Mouse (Mus musculus): ENCODE results near the gene Spata31d1a. TPM values are rescaled to one million over a fixed set of nuclear protein-coding genes. Genes with fewer than 3 reads are reported as not detected.

The Spata31d1a gene
- polyA plus RNA-seq, 1 experiment from 2014 or later = not detected

DNA sequence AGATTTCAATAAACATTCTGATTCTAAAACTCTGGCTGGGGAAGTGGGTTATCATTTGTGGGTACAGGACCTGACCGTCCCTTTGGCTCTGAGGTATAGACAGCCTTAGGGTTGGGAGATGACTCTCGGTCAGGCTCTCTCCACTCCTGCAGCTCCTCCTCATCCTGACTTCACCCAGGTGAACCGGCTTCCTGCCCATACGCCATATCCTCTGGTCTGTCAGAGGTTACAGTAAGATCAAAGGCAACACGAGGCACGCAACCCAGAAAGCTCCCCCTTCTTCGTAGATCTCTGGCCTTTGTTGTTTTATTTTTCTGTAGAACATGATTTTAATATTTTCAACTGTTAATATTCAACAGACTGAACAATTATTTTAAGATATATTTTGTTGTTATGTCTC lies 14.3 kb downstream of the Spata31d1a start:
- no peak overlapping the region for H3K4me2 ChIP-seq (replicated peaks)
- no peak overlapping the region for H3K27ac ChIP-seq
- no peak overlapping the region for H3K4me3 ChIP-seq
- peaks cover 2% of the 10 kb centered on the region; the same call in 1 of the 2 replicates for H3K4me1 ChIP-seq
- no peak overlapping the region for H3K9ac ChIP-seq
- 90% methylated on average over 7 of the region's 7 CpGs for WGBS
- H3K36me3 ChIP-seq = no peaks in the 10 kb centered on the region
- no peaks in the 10 kb centered on the region for H3K27me3 ChIP-seq (replicated peaks)
- no peak for ATAC-seq (ENCODE audit: low FRiP score, low read depth)
- 0 out of 2 replicates have a peak, but pooled peaks cover 2% of the 10 kb centered on the region for H3K9me3 ChIP-seq

DNA sequence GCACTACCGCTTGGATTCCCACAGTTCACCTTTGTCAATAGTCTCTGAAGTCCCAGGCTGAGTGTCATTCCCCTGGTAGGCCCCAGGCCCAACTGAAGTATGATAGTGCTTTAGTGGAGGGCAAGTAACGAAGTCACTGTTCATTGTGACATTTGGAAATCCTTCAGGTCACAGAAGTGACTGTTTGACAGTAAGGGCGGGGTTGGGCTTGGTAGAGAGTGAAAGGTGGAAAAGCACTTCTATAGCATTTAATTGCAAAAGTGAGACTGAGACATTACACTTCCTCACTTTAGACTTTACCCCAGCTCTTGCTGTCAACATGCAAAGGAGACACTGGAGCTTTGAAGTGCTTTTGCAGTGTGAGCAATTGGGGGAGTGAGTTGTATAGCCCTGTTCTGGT lies 16.1 kb downstream of the Spata31d1a start, which contains the start of gene 4921517D22Rik:
Gene 4921517D22Rik, minus strand, starts transcription at position 101 of the 400 bp plus-strand sequence.
- Histone ChIP-seq H3K27me3 (replicated peaks) (no peaks in the 10 kb centered on the region), H3K36me3 (no peaks in the 10 kb centered on the region), H3K4me1 (peaks cover 2% of the 10 kb centered on the region; the same call in 1 of the 2 replicates), H3K4me3 (no peak within 1 kb of the TSS), H3K4me2 (replicated peaks) (no peak within 1 kb of the TSS), H3K9me3 (0 out of 2 replicates have a peak, but pooled peaks cover 4% of the 10 kb centered on the region), H3K27ac (no peak within 1 kb of the TSS), H3K9ac (no peak within 1 kb of the TSS)
- ATAC-seq (ENCODE audit: low FRiP score, low read depth) = no peak
- 90% methylated on average over 3 of the region's 3 CpGs for WGBS

DNA sequence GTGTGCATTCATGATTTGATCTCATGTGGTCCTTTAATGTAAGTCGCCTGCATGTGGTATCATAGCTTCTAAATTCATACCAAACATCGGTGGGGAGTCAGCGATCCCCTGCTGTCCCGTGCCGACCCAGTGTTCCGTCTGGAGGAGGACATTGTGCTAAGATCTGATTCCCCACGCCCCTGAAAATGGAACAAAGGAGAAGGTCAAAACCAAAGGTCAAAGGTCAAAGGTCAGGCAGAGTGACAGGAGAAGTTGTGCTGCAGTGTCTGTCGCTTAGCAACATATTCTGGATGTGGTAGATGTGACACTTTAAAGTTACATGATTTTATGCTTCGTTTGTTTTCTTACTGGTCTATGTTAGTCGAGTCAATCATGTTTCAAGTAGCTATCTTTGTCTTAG lies 18.7 kb downstream of the Spata31d1a start:
- Histone ChIP-seq H3K4me2 (replicated peaks) (no peak overlapping the region), H3K9me3 (0 out of 2 replicates have a peak, but pooled peaks cover 4% of the 10 kb centered on the region), H3K36me3 (no peaks in the 10 kb centered on the region), H3K27me3 (replicated peaks) (no peaks in the 10 kb centered on the region), H3K4me3 (no peak overlapping the region), H3K9ac (no peak overlapping the region), H3K4me1 (peaks cover 2% of the 10 kb centered on the region; the same call in 1 of the 2 replicates), H3K27ac (no peak overlapping the region)
- 23% methylated on average over 10 of the region's 10 CpGs for WGBS
- ATAC-seq (ENCODE audit: low FRiP score, low read depth) = no peak

DNA sequence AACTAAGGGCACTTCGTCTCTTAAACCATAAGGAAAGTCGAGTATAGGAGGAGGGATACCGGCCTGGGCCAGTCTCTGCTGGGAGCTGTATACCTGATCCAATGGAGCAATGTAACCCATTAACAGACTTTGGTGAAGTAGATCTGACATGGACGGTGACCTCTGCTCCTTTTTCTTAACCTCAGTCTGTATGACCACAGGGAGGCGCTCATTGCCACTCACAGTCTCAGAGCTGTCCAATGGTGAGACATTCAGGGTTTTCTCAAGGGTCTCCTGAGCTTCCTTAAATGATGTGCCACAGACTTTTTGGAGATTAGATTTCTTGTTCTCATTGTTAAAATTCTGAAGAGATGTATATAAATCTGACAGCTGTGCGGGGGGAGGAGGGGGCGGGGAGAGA lies 19.6 kb downstream of the Spata31d1a start:
- no peaks in the 10 kb centered on the region for H3K36me3 ChIP-seq
- H3K9ac ChIP-seq = no peak overlapping the region
- WGBS = 88% methylated on average over 7 of the region's 7 CpGs
- no peak for ATAC-seq (ENCODE audit: low FRiP score, low read depth)
- H3K9me3 ChIP-seq = 0 out of 2 replicates have a peak, but pooled peaks cover 4% of the 10 kb centered on the region
- H3K4me1 ChIP-seq = peaks cover 2% of the 10 kb centered on the region; the same call in 1 of the 2 replicates
- no peaks in the 10 kb centered on the region for H3K27me3 ChIP-seq (replicated peaks)
- H3K27ac ChIP-seq = no peak overlapping the region
- H3K4me3 ChIP-seq = no peak overlapping the region
- no peak overlapping the region for H3K4me2 ChIP-seq (replicated peaks)

DNA sequence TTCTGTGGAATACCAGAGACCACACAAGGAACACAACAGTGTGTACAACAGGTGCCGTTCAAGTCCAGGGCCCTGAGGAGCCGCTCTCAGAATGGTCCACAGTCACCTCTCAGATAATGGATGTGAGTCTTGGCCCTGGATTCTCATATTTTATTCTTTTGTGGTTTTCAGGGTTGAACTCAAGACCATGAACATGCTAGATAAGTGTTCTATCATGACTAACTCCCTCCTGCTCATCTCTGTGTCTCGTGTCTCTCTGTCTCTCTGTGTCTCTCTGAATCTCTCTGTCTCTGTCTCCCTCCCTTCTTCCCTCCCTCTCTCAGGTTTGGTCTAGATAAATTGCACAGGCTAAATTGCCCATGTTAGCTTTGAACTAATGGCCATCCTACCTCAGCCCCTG lies 20.3 kb downstream of the Spata31d1a start:
- Histone ChIP-seq H3K4me1 (peaks cover 2% of the 10 kb centered on the region; the same call in 1 of the 2 replicates), H3K4me2 (replicated peaks) (no peak overlapping the region), H3K9ac (no peak overlapping the region), H3K4me3 (no peak overlapping the region), H3K36me3 (no peaks in the 10 kb centered on the region), H3K9me3 (0 out of 2 replicates have a peak, but pooled peaks cover 4% of the 10 kb centered on the region), H3K27ac (no peak overlapping the region), H3K27me3 (replicated peaks) (no peaks in the 10 kb centered on the region)
- ATAC-seq (ENCODE audit: low FRiP score, low read depth) = no peak
- WGBS = 87% methylated on average over 3 of the region's 3 CpGs

DNA sequence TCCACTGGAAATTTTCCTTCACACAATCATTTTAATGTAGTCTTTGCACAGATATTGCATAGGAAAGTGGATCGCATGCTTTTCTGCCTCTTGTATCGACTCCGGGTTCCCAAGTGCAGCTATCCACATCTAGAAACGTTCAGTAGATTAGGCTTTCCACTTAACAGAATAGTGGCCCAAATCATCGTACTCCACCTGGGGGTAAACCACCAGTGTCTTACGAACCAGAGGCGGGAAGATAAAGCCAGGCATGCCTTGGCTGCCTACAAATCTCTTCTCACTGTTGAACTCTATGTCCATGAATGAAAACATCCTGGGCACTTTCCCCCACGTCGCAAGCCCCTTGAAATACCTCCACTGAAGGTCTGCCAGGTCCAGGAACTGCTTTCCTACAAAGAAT lies 20.8 kb downstream of the Spata31d1a start:
- H3K9ac ChIP-seq = no peak overlapping the region
- H3K27me3 ChIP-seq (replicated peaks) = no peaks in the 10 kb centered on the region
- no peaks in the 10 kb centered on the region for H3K36me3 ChIP-seq
- H3K4me1 ChIP-seq = peaks cover 2% of the 10 kb centered on the region; the same call in 1 of the 2 replicates
- ATAC-seq (ENCODE audit: low FRiP score, low read depth) = no peak
- no peak overlapping the region for H3K4me3 ChIP-seq
- no peak overlapping the region for H3K4me2 ChIP-seq (replicated peaks)
- H3K27ac ChIP-seq = no peak overlapping the region
- H3K9me3 ChIP-seq = 0 out of 2 replicates have a peak, but pooled peaks cover 4% of the 10 kb centered on the region
- WGBS = 90% methylated on average over 9 of the region's 9 CpGs

DNA sequence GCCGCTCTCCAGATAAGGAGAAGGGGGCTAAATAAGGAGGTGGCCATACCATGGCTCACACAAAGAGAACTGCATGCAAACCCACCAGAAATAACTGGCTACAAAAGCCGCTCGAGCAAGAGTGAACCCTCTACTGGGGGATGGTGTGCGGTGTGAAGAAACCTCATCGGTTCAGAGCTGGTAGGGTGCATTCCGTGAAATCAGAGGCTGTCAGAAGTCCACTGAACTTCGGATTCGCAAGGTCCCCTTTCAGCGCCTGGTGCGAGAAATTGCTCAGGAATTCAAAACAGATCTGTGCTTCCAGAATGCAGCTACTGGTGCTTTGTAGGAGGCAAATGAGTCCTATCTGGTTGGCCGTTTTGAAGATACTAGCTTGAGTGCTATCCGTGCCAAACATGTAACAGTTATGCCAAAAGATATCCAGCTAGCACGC lies 21.8 kb downstream of the Spata31d1a start:
- no peak overlapping the region for H3K9ac ChIP-seq

DNA sequence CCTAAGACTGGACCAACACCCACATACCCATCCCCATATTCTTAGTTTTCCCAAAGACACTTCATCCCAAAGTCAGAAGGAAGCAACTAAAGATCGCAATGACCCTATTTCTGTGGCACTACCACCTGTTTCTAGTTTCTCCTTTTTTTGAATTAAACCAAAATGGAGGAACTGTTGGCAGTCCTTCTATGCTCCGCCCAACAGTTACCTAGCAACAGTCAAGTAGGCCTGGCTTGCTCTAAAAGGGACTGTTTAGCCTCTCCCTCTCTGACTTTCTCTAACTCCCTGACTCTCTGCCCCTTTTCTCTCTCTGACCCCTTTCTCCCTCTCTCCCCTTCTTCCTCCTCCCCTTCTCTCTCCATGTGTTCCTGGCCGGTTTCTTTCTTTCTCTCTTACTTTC lies 24.9 kb downstream of the Spata31d1a start:
- no peak for ATAC-seq (ENCODE audit: low FRiP score, low read depth)
- Histone ChIP-seq H3K4me1 (no peaks in the 10 kb centered on the region), H3K36me3 (no peaks in the 10 kb centered on the region), H3K4me2 (replicated peaks) (no peak overlapping the region), H3K27ac (no peak overlapping the region), H3K9me3 (no peaks in the 10 kb centered on the region), H3K9ac (no peak overlapping the region), H3K27me3 (replicated peaks) (no peaks in the 10 kb centered on the region), H3K4me3 (no peak overlapping the region)
- 87% methylated on average over 3 of the region's 3 CpGs for WGBS

More for the DNA sequence above, 21.8 kb downstream of the Spata31d1a start:
- whole genome bisulfite sequencing = 75% methylated on average over 13 of the region's 13 CpGs
- H3K4me2 ChIP-seq (replicated peaks) = no peak overlapping the region
- no peak for ATAC-seq (ENCODE audit: low FRiP score, low read depth)
- 0 out of 2 replicates have a peak, but pooled peaks cover 4% of the 10 kb centered on the region for H3K9me3 ChIP-seq
- no peaks in the 10 kb centered on the region for H3K36me3 ChIP-seq
- H3K4me3 ChIP-seq = no peak overlapping the region
- H3K4me1 ChIP-seq = peaks cover 2% of the 10 kb centered on the region; the same call in 1 of the 2 replicates
- H3K27me3 ChIP-seq (replicated peaks) = no peaks in the 10 kb centered on the region
- H3K27ac ChIP-seq = no peak overlapping the region

DNA sequence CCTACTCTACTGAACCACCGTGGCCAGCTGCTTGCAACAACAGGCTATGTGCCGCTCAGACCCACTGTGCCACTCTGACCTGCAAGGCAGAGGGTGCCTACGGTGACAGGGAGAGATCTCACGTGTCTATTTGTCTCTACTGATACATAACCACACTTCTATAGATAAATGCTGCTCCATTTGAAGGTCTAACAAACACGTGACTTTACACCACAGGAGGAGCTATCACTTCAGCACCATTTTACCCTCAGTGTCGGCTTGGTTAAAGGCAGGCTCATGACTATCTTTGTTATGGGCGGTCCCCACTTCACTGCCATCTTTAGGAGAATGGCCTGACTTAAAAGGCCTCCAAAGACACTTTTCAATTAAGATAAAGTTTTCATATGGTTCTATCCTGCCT lies 27.5 kb downstream of the Spata31d1a start:
- H3K4me2 ChIP-seq (replicated peaks) = no peak overlapping the region
- no peak for ATAC-seq (ENCODE audit: low FRiP score, low read depth)
- WGBS = 30% methylated on average over 7 of the region's 7 CpGs
- no peaks in the 10 kb centered on the region for H3K9me3 ChIP-seq
- H3K36me3 ChIP-seq = no peaks in the 10 kb centered on the region
- H3K4me1 ChIP-seq = no peaks in the 10 kb centered on the region
- no peak overlapping the region for H3K4me3 ChIP-seq
- no peak overlapping the region for H3K27ac ChIP-seq
- H3K27me3 ChIP-seq (replicated peaks) = no peaks in the 10 kb centered on the region
- H3K9ac ChIP-seq = no peak overlapping the region

DNA sequence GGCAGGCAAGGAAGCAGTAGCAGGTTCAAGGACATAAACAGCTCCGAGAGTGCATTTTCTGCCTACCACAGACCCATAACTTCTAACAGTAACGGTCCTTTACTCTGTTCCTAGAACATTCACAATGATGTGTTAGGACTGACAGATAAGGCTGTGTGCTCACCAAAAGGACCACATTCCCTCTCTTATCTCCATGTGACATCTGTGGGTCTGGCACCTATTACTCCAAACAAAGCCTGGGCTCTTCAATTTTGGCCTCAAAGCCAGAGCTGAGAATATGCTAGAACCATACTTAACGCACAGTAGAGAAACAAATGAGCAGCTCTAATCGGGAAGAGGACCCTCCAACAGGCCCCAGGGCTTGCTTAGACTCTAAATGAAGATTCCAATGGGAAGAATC lies 30.2 kb downstream of the Spata31d1a start:
- 83% methylated on average over 4 of the region's 4 CpGs for WGBS
- no peaks in the 10 kb centered on the region for H3K36me3 ChIP-seq
- no peak overlapping the region for H3K4me2 ChIP-seq (replicated peaks)
- H3K4me3 ChIP-seq = no peak overlapping the region
- H3K4me1 ChIP-seq = no peaks in the 10 kb centered on the region
- no peaks in the 10 kb centered on the region for H3K27me3 ChIP-seq (replicated peaks)
- no peaks in the 10 kb centered on the region for H3K9me3 ChIP-seq
- ATAC-seq (ENCODE audit: low FRiP score, low read depth) = no peak
- no peak overlapping the region for H3K9ac ChIP-seq
- no peak overlapping the region for H3K27ac ChIP-seq

DNA sequence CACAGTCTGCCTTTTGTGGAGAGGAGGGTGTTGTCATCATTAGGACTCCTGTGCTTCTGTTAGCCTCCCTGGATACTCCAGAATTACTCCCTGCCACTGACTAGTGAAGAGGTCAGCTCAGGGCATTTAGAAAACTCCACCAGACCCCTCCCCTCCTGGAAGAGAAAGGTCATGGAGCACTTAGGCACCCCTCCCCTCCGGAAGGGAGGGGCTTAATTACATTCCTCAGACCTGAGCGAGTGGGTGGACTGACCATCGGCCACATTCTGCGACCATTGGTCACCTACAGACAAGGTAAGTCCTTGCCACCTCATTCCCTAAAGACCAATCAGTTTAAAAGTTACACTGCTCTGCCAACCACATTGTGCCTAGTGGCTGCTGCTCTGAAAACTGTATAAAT lies 30.8 kb downstream of the Spata31d1a start:
- ATAC-seq (ENCODE audit: low FRiP score, low read depth) = no peak
- no peak overlapping the region for H3K27ac ChIP-seq
- no peaks in the 10 kb centered on the region for H3K36me3 ChIP-seq
- H3K9me3 ChIP-seq = no peaks in the 10 kb centered on the region
- no peak overlapping the region for H3K4me3 ChIP-seq
- WGBS = 60% methylated on average over 4 of the region's 4 CpGs
- H3K9ac ChIP-seq = no peak overlapping the region
- H3K27me3 ChIP-seq (replicated peaks) = no peaks in the 10 kb centered on the region
- no peak overlapping the region for H3K4me2 ChIP-seq (replicated peaks)
- H3K4me1 ChIP-seq = no peaks in the 10 kb centered on the region

DNA sequence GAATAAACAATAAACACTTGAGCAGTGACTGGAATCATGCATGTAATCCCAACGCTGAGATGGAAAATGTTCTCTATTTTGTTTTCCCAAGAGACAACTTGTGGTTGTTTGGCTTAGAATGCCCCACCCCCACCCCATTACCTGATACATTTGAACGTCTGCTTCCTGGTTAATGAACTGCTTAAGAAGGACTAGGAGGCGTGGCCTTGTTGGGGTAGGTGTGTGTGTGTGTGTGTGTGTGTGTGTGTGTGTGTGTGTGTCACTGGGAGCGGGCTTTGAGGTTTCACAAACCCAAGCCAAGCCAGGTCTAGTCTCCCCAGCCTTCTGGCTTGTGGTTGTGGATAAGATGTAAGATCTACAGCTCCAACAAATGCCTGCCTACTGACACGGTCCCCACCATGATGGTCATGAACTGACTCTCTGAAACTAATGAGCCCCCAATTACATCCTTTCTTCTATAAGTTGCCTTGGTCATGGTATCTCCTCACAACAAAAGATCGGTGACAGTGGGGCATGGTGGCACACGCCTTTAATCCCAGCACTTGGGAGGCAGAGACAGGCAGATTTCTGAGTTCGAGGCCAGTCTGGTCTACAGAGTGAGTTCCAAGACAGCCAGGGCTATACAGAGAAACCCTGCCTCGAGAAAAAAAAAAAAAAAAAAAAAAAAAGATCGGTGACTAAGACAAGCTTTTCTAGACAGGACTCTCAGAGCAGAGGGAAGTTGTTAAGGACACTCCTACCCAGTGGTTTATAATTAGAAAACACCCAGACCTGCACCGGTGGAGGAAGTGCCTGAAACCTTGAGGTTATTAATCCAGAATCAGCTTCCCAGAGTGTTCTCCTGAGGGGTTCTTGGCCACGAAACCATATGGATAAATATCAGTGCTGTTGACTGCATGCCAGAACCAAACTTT lies 33.6 kb downstream of the Spata31d1a start:
- Histone ChIP-seq H3K9ac (no peak overlapping the region), H3K9me3 (no peaks in the 10 kb centered on the region), H3K27me3 (replicated peaks) (no peaks in the 10 kb centered on the region), H3K4me1 (peaks cover 13% of the 10 kb centered on the region), H3K4me2 (replicated peaks) (no peak overlapping the region), H3K27ac (no peak overlapping the region), H3K4me3 (0 out of 2 replicates have a peak overlapping the region, but pooled peaks have one; percentile 77), H3K36me3 (no peaks in the 10 kb centered on the region)
- WGBS = 84% methylated on average over 12 of the region's 12 CpGs
- ATAC-seq (ENCODE audit: low FRiP score, low read depth) = no peak
